Mouse (Mus musculus) kidney, adult 8-10 months (tissue): ENCODE measurements at regions not wholly inside any gene's neighbourhood (a gene's known extent, or its start where the extent isn't known, plus 50 kb on each side); places are given as distances from the start of the nearest gene placed in this dataset.

Experiments used
- DNase-seq, 2 experiments: peaks; one replicate each; pipeline ENCODE4 v3.0.0; 2022

GRCm38 (mm10) chr4:54282934-54283333, 457.1 kb downstream of the Tmem38b start:
- DNase-seq = no peak

- no peak for DNase-seq
These were observed 488.0 kb downstream of the Tmem38b start for GRCm38 (mm10) chr4:54313804-54314203.

GRCm38 (mm10) chr4:54324851-54325250, 499.0 kb downstream of the Tmem38b start:
- no peak for DNase-seq

- no peak for DNase-seq
These were observed 502.4 kb downstream of the Tmem38b start for GRCm38 (mm10) chr4:54328273-54328672.

- no peak for DNase-seq
These were observed 503.0 kb downstream of the Tmem38b start for GRCm38 (mm10) chr4:54328711-54329427.

GRCm38 (mm10) chr4:54330686-54331085, 504.8 kb downstream of the Tmem38b start:
- no peak for DNase-seq

- no peak for DNase-seq
These were observed 505.9 kb downstream of the Tmem38b start for GRCm38 (mm10) chr4:54331588-54332211.

- DNase-seq = no peak
These were observed 506.4 kb downstream of the Tmem38b start for GRCm38 (mm10) chr4:54332261-54332660.

GRCm38 (mm10) chr4:54338556-54338955, 512.7 kb downstream of the Tmem38b start:
- peak; percentile 4 for DNase-seq

- DNase-seq = no peak
These were observed 514.3 kb downstream of the Tmem38b start for GRCm38 (mm10) chr4:54340106-54340505.

GRCm38 (mm10) chr4:54353657-54354390, 528.0 kb downstream of the Tmem38b start:
- DNase-seq = no peak

- DNase-seq = no peak
These were observed 528.5 kb downstream of the Tmem38b start for GRCm38 (mm10) chr4:54354391-54354726.

GRCm38 (mm10) chr4:54355381-54356040, 529.7 kb downstream of the Tmem38b start:
- DNase-seq = peak in 1 of 2 experiments; percentile 2

- no peak for DNase-seq
These were observed 530.2 kb downstream of the Tmem38b start for GRCm38 (mm10) chr4:54356041-54356427.

- DNase-seq = no peak
These were observed 545.1 kb downstream of the Tmem38b start for GRCm38 (mm10) chr4:54370909-54371308.

GRCm38 (mm10) chr4:54371418-54371957, 545.6 kb downstream of the Tmem38b start:
- no peak for DNase-seq

GRCm38 (mm10) chr4:54373606-54374005, 547.8 kb downstream of the Tmem38b start:
- no peak for DNase-seq

- DNase-seq = no peak
These were observed 548.6 kb downstream of the Tmem38b start for GRCm38 (mm10) chr4:54374457-54374856.

GRCm38 (mm10) chr4:54387460-54387859, 557.4 kb upstream of the Zfp462 start:
- no peak for DNase-seq

GRCm38 (mm10) chr4:54391536-54392208, 553.2 kb upstream of the Zfp462 start:
- no peak for DNase-seq

- no peak for DNase-seq
These were observed 538.7 kb upstream of the Zfp462 start for GRCm38 (mm10) chr4:54406151-54406550.

- no peak for DNase-seq
These were observed 536.9 kb upstream of the Zfp462 start for GRCm38 (mm10) chr4:54407930-54408329.

GRCm38 (mm10) chr4:54430789-54431188, 514.1 kb upstream of the Zfp462 start:
- no peak for DNase-seq
